Mouse (Mus musculus): Measurements from ENCODE around the gene Rufy4.

Gene Rufy4

DNA sequence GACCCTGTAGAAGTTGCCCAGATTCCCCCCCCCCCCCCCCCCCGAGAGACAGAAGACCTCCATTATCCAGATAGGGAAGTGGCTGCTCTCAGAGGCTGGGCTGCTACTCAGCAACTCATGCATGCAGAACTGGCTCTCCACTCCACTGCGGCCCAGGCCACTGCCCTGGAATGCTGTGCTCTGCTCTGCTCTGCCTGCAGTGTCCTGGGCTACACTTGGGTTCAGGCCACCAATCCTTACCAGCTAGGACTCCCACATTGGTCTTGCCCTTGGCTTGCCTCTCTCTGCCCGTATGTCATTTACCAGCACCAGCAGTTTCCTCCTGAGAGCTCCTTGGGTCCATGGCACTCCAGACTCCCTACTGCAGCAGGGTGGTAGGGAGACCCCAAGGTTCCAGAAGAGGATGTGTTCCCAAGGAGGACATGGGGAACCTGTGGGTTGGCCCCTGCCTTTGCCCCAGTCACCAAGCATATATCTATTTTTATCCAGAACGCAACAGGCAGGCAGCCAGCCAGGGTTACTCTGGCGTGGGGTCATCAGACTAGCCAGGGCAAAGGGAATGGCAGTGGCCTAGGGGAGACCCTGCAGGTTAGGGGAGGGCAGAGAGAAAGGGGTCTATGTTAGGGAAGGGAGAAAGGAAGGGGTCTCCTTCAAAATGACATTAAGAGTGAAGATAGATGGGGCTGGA lies 17.3 kb upstream of the Rufy4 start:
- no peak for DNase-seq

DNA sequence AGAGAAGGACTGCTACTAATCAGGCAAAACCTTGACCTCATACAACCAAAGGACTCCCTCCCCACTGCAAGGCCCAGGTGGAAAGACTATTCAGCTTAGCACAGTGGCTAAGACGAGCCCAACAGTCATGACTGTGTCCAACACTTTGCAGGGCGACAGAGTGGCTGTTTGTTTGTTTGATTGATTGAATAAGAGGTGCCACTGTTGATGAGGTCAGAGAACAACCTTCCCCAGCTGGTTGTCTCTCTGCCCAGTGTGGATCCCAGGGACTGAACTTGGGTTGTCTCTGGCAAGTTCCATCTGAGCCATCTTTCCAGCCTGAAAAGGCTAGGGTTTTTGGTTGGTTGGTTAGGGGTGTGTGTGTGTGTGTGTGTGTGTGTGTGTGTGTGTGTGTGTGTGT lies 15.7 kb upstream of the Rufy4 start:
- no peak for DNase-seq

DNA sequence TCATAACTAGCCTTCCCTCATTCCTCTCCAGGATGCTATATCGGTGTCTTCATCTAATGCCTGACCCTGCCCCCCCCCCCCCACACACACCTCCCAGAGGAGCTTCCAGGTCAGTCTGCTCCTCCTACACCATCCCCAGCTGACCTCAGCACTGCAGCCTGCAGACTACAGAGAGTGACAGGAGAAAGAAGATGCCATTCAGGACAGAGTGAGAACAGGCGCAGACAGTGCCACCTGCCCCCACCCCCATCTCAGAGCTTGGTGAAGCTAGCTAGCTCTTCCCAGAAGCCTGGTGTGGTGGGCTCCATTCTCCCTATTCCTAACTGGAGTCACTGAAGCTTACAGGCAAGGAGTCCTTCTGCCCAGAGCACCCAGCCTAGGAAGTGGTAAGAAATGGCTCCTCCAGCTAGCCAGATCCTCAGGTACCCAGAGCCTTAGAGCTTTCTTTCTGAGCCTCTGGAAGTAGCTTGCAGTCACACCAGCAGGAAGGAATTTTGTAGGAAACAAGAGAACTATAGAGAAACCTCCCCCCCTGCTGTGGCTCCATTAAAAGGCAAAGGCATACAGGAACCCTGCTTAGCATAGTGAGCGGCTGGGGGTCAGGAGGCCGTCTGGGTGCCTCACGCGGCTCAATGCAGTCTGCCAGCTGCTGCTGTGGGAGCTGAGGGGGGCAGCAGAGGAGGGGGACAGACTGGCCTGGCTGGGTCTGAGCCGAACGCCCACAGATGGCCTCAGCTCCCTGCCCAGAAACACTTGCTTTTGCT lies 14.2 kb upstream of the Rufy4 start:
- no peak for DNase-seq

DNA sequence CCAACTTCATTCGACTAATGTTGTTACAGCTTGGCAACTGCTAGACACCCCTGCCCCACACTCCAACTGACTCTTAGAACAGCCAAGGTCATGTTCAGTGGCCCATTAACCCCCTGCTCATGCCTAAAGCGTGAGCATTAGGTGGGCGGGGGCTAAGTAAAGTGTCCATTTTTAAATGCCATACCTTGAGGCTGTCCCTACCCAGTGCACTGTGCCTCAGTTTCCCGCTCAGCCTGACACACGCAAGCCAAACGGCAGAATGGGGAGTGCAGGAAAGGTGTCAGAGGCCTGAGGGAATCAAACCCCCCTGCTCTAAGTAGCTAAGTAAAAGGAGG lies 13.7 kb upstream of the Rufy4 start:
- DNase-seq = no peak

DNA sequence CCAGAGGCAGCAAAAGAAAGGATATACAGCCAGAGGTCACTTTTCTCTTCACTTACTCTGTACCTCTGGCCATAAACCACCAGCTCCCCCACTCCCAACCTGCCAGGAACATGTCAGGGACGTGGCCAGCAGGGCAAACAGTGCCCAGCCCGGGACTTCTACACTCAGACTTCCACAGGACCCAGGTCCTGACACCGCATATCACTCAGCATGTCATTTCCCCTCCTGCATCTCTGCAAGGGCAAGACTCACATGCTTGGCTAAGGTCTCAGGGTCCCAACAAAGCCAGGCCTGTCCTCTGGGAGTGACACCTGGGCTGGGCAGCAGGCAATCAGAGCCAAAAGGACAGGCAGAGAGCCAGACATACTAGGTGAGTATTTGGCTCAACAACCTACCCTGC lies 12.3 kb upstream of the Rufy4 start:
- no peak for DNase-seq

DNA sequence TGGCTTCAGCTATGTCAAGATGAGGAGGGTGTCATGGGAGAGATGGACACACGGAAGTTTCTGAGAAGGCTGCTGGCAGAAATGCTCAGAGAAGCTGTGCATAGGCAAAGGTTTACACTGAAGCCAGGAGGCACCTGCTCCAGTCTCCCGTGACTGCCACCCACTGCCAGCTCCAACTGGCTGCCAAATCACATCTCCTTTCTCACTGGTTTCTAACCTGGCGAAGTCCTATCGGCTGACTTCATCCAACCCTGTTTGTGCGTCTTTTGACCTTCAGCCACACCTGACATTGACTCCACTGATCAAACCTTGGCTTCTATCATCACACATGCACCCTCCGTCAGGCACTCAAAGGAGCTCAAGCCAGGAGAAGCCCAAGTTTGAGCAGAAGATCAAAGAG lies 7.5 kb upstream of the Rufy4 start:
- DNase-seq = no peak

DNA sequence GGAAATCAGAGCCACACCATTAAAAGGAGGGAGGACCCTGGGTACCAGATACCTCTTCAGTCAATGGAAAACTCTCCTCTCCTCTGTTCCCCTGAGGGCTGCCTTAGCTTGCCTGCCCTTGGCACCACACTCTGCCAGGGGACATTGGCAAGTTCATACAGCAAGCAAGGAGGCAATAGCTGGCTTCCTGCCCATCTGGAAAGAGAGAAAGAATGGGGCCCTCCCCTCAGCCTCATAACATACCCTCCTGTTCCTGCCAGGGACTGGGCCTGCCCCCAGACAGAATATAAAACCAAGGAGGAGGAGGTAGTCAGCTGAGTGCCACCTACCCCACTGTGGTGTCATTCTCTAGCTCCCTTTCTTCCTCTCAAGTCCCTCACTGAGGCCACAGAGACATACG lies 6.2 kb upstream of the Rufy4 start:
- no peak for DNase-seq

DNA sequence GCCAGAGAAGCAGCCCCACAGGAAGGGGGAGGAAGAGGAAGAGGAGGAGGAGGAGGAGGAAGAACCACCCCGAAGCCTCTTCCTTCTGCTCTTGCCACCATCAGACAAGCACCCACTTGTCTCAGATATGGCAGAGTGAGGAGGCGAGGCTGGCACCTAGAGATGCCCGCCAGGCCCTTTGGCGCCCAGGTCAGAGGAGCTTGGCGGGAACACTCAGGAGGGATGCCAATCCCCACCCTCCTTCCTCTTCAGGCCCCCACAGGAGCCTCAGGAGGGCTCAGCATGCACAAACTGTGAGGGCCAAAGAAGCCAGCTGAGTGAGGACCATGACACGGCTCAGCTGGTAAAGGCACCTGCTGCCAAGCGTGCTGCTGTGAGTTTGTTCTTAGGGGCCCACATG lies 4.2 kb upstream of the Rufy4 start:
- DNase-seq = no peak

DNA sequence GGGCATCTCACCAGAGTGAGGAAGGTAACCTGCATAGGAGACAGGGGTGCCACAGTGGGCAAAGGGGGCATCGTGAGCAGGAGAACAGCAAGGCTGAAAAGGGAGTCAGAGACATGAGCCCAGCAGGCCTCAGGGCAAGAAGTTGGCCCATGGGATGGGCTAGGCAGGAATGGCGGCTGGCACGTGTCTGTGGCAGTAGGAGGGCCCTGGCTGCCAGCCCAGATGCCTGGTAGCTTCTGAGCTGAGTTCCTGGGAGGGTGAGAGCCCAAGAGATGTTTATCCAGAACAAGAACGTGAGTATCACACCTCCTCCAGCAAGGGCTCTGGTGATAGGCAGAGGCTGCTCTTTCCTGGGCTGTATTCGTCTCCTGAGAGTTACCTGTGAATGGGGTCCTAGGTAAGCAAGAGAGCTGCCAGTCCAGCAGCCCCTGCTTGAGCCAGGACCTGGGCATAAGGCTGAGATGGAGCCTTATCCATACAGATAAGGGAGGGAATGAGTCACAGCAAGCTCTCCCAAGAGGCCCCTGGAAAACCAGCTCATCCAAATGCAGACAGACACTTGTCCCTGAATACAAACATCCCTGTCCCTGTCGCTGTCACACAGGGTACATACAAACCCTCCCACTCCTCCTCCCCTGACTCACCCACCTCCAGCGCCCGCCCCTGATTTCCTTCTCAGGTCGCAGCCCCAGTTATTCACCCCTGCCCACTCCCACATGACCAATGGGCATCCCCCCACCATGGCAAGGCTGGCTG lies 3.3 kb upstream of the Rufy4 start:
- DNase-seq = no peak

DNA sequence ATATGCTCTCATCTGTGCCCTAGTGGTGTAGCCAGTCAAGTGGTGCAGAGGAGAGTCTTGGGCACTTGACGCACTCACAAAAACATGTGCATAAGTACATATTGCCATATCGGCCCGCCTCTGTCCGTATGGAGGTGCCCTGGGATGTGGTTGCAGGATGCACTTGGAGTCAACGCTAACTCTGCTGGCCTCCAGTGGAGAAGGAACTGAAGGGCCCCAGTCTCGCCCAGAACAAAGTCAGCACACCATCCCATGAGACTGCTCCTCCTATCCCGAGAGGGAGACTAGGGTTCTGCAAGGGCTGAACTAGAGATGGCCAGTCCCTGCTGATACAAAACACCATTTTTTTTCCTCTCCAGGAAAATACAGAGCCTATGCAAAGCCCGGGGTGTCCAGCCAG lies 2.1 kb upstream of the Rufy4 start:
- DNase-seq = no peak

DNA sequence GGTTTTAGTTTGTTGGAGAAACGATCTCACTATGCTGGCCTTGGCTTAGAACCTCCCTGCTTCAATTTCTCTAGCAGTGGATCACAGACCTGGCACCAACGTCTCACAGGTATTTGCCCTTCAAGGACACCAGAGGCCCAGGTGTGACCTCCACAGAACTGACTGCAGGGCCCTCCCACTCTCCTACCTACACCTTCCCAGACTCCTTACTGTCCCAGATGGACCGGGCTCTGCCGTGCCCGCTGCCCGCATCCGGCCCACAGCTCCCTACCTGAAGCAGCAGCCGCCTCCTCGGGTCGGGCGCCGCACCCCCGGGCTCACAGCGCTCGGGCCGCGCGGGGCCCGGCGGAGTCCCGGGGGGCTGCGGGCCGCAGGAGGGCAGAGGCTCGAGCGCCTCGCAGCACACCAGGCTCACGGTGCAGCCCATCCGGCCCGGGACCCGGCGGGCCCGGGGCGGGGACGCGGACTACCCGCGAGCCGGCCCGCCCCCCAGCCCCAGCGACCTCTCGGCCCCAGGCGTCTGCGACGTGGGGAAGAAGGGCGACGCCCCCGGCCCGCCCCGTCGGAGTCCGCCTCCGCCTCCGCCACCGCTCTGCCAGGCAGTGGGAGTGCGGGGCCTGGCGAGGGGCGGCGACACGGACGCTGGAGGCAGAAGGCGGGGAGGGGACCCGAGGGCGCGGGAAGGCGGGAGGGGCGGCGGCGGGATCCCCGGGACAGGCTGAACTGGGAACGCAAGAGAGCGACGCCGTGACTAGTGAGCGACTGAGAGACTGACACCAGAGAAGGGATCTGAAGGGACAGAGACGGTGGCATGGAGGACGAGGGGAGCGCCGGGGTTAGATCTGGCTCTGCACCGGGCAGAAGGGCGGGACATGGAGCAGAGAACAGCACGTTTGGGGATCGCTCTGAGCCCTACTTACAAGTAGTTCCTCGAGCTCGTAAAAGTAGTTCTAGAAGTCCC lies 1.0 kb upstream of the Rufy4 start, which contains the start of gene Tns1:
TSS of gene Tns1 (minus strand) at position 429 of the 961 bp plus-strand sequence.
- DNase-seq = no peak

DNA sequence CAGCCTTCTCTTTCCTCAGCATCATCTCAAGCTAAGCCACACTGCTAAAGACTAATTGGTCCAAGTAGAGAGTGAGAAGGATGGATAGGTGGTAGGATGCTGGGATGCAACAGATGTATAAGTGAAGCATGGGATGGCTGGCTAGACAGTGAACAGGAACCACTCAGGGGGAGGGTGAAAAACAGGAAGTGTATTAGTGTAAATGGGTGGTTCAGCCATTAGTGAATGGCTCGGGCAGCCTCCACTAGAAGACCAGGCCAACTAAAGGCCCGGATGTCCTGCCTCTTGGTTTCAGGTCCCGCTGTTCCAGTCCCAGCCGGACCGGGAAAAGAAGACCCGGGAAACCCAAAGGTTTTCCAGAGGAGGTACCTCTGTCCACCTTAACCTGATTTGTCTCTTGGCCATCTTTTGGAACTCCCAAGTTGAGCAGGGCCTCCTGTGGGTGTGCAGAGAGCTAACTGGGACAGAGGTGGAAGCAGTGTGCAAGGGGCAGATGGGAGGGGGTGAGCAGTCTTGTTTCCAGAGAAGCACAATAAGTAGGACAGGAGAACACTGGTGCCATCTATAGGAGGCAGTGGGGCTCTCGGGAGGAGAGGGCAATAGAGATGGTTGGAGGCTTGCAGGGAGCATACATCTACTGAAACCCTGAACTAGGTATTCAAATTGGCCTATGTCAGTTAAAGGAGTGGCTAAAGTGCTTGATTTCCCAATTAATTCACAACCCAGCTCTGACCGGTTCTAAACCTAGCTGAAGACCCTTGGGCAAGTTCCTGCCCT lies 5.7 kb downstream of the Rufy4 start:
- DNase-seq = no peak

DNA sequence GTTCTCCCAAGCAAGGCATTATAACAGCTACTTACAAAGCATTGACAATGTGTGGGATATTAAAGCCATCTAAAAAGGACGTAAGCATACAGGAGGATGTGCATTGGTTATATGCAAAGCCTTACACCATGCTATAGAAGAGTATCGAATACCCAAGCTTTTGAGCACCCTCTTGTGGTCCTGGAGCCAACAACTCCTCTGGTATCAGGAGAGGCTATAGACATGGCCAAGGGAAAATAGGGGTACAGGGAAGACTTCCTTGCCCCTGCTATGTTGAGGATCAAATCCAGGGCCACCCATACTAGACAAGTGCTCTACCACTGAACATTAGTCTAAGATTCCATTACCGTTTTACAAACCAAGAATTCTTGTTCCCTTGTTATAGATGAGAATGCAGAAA lies 6.7 kb downstream of the Rufy4 start:
- no peak for DNase-seq

DNA sequence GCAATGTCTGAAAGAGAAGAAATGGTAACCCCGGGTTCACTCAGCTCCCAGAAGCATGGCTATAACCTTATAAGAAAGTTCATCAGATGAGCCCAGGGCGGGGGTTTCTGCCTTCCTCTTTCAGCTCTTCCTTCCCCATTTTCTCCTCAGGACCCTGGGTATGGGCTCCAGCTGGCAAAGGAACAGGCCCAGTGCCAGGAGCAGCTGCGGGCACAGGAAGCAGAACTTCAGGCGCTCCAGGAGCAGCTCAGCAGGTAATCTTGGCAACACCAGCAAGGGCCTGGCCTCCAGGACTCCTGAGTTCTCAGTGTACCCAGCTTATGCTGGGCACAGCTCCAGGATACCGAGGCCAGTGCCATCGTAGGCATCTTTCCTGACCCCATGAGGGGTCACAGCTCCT lies 8.6 kb downstream of the Rufy4 start:
- DNase-seq = peak; percentile 7

DNA sequence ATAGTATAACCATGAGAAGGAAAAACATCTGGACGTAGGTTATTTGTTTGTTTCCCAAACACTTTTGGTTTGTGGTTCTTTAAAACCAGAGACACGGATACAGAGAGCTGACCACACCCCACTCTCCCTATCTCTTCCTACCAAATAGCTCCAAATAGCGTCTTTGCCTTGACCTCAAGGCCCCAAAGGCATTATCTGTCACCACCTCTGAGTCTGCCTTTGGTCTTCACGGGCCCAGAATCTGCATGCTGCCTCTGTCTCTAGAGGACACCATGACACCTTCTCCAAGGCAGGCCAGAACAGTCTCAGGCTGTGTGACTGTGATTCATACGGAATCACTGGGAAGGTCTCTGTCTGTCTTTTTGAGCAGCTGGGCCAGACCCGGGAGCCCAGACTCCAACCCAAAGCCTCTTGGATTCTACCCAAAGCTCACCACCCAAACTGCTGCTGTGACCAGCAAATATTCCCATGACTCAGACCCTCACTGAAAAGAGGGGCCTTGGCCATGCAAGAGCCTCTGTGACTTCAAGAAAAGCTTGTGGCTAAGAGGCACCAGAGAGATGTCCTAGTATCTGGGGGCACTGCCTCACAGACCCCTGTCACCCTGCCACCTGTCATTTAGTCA lies 10.1 kb downstream of the Rufy4 start:
- DNase-seq = no peak

DNA sequence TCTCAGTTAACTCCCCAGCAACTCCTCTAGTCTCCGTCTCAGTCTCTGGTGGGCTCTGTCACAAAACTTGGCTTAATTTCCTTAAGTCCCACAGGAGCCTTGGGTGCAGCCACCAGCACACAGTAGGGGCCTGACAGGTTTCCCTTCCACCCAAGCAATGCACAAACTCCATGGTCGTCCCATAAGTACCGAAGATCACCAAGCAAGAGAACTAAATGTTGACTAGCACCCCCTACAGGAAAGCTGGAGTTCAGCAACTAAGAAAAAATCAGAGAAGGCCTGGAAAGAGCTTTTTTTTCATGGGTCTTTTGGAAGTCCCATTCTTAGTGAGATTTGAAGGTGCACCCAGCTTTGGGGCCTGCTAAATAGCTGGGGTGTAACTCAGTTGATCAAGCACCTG lies 14.1 kb downstream of the Rufy4 start:
- no peak for DNase-seq

DNA sequence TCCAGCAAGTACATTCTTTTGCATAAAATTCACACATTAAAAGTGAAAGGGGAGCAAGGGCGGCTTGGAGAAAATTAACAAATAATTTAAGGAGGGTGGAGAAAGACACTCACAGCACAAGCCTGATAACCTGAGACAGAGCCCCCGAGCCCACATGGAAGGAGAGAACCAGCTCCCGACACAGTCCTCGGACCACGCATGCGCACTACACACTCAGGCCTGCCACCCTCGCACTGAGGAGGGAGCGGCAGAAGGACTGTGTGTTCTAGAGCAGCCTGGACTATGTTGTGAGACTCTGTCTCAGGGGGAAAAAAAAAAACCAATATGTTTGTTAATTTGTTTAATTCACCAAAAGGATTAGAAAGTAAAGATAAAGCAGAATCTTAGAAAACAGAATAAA lies 16.4 kb downstream of the Rufy4 start:
- DNase-seq = no peak

DNA sequence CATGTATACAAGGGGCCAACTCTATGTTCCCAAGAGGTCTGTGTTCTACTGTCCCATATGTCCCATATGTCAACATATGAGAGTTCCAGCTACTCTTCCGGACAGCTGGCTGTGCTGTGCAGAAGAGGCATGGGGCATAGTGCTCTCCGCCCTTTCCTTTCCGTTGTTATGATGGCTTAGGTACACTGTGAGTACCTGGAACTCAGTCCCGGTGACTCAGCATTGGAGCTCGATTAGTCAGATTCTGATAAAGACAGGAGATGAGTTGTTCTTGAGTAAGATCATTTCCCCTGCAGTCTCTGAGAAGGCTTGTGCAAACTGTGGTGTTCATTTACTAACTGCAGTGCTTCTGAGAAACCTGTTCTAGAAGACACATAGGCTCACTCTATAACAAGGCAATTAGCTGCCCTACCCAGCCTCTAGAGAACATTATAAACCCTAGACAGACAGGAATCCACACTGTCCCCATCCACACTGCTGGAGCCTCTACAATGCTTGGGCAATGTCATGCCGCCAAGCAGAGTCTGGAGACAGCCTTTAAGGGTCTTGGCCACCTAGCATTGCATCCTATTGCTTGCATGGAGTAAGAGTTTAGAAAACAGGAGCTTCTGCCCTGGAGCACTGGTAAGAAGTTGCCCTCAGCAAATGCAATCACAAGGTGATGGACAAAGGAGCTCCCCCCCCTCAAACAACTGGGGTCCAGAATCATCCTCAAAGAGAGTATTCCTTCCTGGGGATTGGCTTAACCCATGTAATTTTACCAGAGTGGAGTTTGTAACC lies 24.0 kb downstream of the Rufy4 start:
- DNase-seq = no peak

DNA sequence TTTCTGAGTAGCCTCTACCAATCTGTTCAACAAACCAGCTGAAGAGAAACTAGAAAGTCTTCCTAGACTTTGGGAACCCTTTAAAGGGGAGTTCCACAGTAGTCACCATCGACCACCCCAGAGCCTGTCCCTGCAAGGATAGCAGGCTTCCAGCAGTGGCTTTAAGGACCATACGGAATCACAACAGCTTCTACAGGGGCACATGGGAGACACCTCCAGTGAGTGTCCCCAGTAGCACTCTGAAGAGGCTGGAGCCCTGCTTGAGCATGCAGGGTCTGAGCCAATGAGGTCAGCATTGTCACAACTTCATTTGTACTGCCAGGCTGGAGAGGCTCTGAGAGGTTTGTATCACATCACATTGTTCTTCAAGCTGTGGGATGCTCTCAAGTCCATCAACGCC lies 24.8 kb downstream of the Rufy4 start:
- DNase-seq = no peak

DNA sequence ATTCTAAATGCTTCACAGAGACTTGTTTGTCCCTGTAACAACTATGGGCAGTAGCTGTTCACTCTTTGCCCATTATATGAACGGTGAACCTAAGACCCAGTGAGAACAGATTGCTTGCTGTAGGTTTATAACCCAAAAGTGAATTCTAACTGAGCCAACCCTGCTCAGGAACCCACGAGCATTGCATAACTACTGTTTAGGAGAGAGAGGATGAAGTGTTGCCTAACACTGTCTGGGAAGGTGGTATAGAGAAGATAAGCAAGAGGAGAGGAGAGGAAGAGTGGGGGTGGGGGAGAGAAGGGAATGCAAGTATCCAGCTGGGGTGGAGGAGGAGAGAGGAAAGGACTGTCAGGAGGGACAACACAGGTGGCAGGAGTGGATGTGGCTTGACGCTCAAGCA lies 25.8 kb downstream of the Rufy4 start:
- no peak for DNase-seq
